Mouse (Mus musculus): ENCODE results near the gene Cabin1.

Gene Cabin1

GRCm38 (mm10) chr10:75635693-75636055 is 128.5 kb downstream of the Cabin1 start:
- peak; percentile 21 for DNase-seq (ENCODE audit: low spot score)

GRCm38 (mm10) chr10:75635019-75635692 is 129.0 kb downstream of the Cabin1 start:
- no peak for DNase-seq (ENCODE audit: low spot score)

GRCm38 (mm10) chr10:75634610-75635009 is 129.5 kb downstream of the Cabin1 start:
- DNase-seq (ENCODE audit: low spot score) = no peak

GRCm38 (mm10) chr10:75633576-75634139 is 130.5 kb downstream of the Cabin1 start:
- DNase-seq (ENCODE audit: low spot score) = no peak

- no peak for DNase-seq (ENCODE audit: low spot score)
Observed at GRCm38 (mm10) chr10:75633048-75633447, 131.1 kb downstream of the Cabin1 start.

GRCm38 (mm10) chr10:75632633-75633032 is 131.5 kb downstream of the Cabin1 start:
- DNase-seq (ENCODE audit: low spot score) = no peak

GRCm38 (mm10) chr10:75627490-75627889 is 136.7 kb downstream of the Cabin1 start:
- DNase-seq (ENCODE audit: low spot score) = no peak

- DNase-seq (ENCODE audit: low spot score) = no peak
Observed at GRCm38 (mm10) chr10:75626991-75627390, 137.2 kb downstream of the Cabin1 start.

- DNase-seq (ENCODE audit: low spot score) = no peak
Observed at GRCm38 (mm10) chr10:75625920-75626319, 138.2 kb downstream of the Cabin1 start.

GRCm38 (mm10) chr10:75620818-75621217 is 143.3 kb downstream of the Cabin1 start:
- no peak for DNase-seq (ENCODE audit: low spot score)

- no peak for DNase-seq (ENCODE audit: low spot score)
Observed at GRCm38 (mm10) chr10:75616044-75616443, 148.1 kb downstream of the Cabin1 start.

- DNase-seq (ENCODE audit: low spot score) = no peak
Observed at GRCm38 (mm10) chr10:75610486-75610885, 153.7 kb downstream of the Cabin1 start.

- no peak for DNase-seq (ENCODE audit: low spot score)
Observed at GRCm38 (mm10) chr10:75608975-75609374, 155.2 kb downstream of the Cabin1 start.

GRCm38 (mm10) chr10:75607253-75607652 is 156.9 kb downstream of the Cabin1 start:
- DNase-seq (ENCODE audit: low spot score) = no peak

GRCm38 (mm10) chr10:75605162-75605846 is 158.8 kb downstream of the Cabin1 start:
- DNase-seq (ENCODE audit: low spot score) = no peak

GRCm38 (mm10) chr10:75600189-75600730 is 163.9 kb downstream of the Cabin1 start:
- no peak for DNase-seq (ENCODE audit: low spot score)
